Mouse (Mus musculus): ENCODE results near the gene Kif1c.

Gene Kif1c

DNA sequence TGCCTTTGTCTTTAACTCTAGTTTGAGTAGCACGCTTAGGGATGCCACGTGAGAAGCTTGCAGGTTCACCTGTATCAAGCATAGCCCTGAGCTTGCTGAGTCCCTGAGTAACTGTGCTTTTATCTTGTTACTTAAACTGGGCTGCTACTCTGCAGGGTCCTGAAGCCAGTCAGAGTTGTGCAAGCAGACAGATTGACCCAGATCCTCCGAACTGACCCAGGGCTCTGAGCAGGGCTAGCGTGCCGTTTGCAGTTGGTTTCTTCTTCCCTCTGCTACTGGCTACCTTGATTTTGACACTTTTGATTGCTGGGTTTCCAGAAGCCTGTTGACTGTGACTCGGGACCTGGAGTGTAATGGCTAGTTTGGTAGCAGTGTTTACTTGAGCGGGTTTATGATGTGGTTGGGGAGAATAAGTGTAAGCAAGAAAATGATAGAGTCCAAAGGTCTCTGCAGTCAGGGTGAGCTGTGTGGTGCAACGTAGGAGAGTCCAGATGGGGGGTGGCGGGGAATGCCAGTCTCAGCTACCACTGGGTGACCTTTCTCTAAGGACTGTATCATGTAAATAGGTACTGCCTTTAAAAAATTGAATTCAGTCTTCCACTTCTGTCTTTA, 30.2 kb downstream of the Kif1c start:
- in situ Hi-C loops (cut with MboI, MseI) = no loop called here

GRCm38 (mm10) chr11:70731178-70731577, 30.8 kb downstream of the Kif1c start:
- in situ Hi-C loops (cut with MboI, MseI) = no loop called here

GRCm38 (mm10) chr11:70733256-70733655, 32.9 kb downstream of the Kif1c start:
- in situ Hi-C loops (cut with MboI, MseI) = no loop called here

DNA sequence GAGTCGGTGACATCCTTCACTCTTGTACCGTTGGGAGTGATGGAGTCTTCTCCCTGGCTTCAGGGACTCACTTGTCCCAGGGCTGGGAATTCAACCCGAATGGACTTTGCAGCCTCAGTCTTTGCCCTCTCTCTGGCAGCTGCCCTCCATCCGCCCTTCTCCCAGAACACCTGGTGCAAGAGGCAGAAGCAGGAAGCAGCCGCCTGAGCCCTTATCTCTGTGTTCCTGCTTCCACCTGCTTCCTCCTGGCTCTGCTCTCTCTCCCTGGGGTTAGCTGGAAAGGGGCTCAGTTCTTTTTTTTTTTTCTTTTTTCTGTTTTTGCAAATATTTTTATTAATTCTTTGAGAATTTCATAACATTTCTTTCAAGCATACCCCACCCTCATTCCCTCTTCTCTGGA, 37.4 kb downstream of the Kif1c start:
- in situ Hi-C loops (cut with MboI, MseI) = no loop called here

- in situ Hi-C loops (cut with MboI, MseI) = no loop called here
Observed at GRCm38 (mm10) chr11:70741603-70742002, 41.3 kb downstream of the Kif1c start.

GRCm38 (mm10) chr11:70742117-70742516, 41.8 kb downstream of the Kif1c start:
- in situ Hi-C loops (cut with MboI, MseI) = no loop called here

GRCm38 (mm10) chr11:70742581-70743459, 42.5 kb downstream of the Kif1c start:
- in situ Hi-C loops (cut with MboI, MseI) = no loop called here

GRCm38 (mm10) chr11:70745636-70746035, 45.3 kb downstream of the Kif1c start:
- in situ Hi-C loops (cut with MboI, MseI) = no loop called here

DNA sequence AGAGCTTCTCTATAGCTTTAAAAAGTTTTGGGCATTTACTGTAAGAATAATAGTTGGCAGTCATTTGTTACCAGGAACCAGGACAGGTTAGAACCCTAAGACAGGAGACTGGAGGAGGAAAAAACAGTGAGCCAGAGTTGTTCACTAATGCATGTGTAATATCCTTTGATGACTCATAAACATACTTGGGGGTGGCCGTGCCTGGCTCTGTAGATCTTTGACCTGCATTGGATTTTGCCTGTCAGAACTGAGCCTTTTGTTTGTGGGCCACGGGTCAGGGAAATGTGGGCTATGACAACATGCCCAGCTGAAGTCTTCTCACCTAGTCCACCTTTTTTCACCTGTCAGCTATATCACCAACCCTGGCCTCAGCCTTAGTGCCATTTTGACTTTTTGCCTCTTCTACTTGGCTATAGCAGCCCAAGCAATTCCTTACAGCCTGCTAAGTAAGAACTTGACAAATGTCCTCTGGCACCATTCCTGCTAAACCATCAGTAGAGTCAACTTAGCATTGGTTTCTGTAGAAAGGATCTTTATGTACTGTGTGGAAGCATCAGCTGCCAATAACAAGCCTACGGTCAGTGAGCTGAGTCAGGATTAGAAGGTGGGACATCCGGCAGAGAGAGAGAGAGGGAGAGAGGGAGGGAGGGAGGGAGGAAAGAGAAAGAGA, 47.7 kb downstream of the Kif1c start:
- in situ Hi-C loops (cut with MboI, MseI) = no loop called here

- in situ Hi-C loops (cut with MboI, MseI) = loop anchor here (5.0 to 25.0 kb wide), 6 partner anchors 65 to 250 kb away; partner anchors contain the start of genes 4930544D05Rik (in 1 of the 2), Camta2 (in 1 of the 2), Chrne (in 1 of the 2) and Gp1ba (in 1 of the 2)
Observed at GRCm38 (mm10) chr11:70752337-70753017, 52.1 kb downstream of the Kif1c start.

DNA sequence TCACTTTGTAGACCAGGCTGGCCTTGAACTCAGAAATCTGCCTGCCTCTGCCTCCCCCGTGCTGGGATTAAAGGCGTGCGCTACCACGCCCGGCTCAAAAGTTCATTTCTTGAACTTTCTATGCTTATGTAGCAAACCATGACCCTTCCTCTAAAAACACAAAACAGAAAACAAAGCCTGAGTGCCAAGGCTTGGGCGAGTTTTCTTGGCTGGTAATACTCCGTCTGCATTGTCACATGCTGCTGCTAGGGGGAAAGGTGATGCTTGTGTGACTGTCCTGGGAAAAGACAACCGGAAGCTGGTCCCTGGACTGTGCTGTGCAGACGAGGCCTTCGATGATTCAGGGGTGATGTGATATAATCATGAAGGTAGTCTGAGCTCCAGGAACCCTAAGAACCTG, 52.8 kb downstream of the Kif1c start:
- in situ Hi-C loops (cut with MboI, MseI) = loop anchor here (5.0 to 25.0 kb wide), 6 partner anchors 66 to 251 kb away; partner anchors contain the start of genes 4930544D05Rik (in 1 of the 2), Camta2 (in 1 of the 2), Chrne (in 1 of the 2) and Gp1ba (in 1 of the 2)

DNA sequence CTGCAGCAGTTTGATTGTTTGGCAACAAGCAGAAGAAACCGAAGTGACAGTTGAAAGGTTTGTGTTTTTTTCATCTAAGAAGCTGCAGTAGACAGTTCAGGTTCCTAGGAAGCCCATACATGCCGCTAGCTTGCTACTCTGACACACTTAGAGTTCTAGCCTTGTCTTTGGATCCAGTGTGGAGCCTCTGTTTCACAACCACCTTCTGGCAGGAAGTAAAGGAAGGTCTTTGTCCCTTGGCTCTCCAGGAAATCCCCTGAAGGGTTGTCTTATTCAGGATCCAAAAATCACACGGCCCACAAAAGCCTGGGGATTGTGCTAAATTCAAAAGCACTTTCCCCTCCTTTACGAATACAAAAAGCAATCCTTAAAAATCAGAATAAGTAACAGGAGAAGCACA, 54.1 kb downstream of the Kif1c start:
- in situ Hi-C loops (cut with MboI, MseI) = loop anchor here (5.0 to 25.0 kb wide), 6 partner anchors 67 to 252 kb away; partner anchors contain the start of genes 4930544D05Rik (in 1 of the 2), Camta2 (in 1 of the 2), Chrne (in 1 of the 2) and Gp1ba (in 1 of the 2)

DNA sequence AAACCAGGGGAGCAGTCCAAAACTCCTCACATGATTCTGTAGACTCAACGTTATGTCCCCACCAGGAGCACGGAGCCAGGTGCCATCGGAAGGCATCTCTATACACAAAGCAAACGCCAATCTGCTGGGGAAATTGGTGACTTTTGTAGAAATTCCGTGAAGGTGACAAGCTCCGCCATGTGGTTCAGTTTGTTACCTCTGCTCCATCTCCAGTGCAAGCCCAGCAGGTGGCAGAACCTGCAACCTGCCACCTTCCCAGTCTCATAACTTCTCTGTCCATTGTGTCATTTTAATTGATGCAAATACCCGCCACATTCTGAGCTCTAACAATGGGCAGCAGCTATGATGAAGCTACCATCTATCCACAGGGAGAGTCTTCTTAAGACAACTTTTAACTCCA, 54.6 kb downstream of the Kif1c start:
- in situ Hi-C loops (cut with MboI, MseI) = loop anchor here (5.0 to 25.0 kb wide), 6 partner anchors 68 to 253 kb away; partner anchors contain the start of genes 4930544D05Rik (in 1 of the 2), Camta2 (in 1 of the 2), Chrne (in 1 of the 2) and Gp1ba (in 1 of the 2)

DNA sequence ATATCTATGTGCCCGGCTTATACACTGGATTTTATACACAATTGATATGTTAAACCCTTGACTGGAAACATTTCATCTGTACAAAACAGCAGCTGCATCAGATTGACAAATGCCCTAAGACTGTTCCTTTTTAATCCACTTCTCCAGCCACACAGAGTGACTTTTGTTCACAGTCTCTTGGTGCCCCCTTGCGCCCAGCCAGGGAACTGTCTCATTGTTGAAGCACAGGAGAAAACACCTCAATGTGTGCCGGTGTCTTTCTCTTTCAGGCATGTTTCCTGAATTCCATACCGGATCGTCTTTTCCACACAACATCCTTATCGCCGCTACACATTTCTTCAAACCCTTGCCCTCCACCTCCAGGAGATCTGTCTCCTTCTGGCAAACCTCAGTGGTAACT, 55.3 kb downstream of the Kif1c start:
- in situ Hi-C loops (cut with MboI, MseI) = loop anchor here (10.0 to 25.0 kb wide), 2 partner anchors 118 to 231 kb away; partner anchors contain the start of genes Gp1ba (in 1 of the 2), Psmb6 (in 1 of the 2), Rnf167 (in 1 of the 2) and Slc25a11 (in 1 of the 2)

DNA sequence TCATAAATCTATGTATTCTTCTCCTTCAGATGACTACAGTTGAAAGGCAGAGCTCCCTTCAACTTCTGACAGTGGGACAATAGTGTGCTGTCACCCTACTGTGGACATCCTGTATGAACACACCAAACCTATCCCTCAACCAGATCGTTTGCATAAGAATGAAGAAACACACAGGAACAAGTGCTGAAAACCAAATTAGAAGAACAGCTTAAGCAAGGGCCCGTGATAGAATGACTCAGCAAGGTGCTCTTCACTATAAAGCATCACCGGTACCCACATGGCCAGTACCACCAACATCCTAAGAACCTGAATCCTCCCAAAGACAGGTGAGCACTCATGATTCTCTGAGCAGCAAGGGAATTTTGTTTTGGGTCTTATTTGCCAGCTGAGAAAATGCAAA, 60.1 kb downstream of the Kif1c start:
- in situ Hi-C loops (cut with MboI, MseI) = loop anchor here in 1 of 2 experiments (25.0 kb wide), 1 partner anchor 123 kb away; the partner anchor contains the start of genes Gp1ba, Rnf167 and Slc25a11

DNA sequence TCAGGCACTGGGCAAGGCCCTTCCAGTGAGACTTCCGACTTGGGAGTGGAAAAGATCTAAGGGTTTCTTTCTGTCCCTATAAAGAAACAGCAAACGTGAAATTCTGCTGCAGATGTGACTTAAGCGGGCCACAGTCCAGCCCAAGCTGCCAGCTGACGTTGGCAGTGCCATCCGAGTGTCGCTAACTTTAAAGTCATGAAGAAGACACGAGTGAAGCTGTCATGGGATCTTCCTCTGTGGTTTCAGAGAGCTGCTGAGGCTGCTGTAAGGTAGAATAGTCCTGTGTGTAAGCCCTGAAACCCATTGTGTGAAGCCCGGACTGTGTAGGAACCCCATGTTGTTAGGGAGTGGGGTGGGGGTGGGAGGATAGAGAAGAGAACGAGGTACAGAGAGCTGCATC, 62.3 kb downstream of the Kif1c start:
- in situ Hi-C loops (cut with MboI, MseI) = loop anchor here in 1 of 2 experiments (25.0 kb wide), 1 partner anchor 125 kb away; the partner anchor contains the start of genes Gp1ba, Rnf167 and Slc25a11

- in situ Hi-C loops (cut with MboI, MseI) = loop anchor here in 1 of 2 experiments (25.0 kb wide), 1 partner anchor 126 kb away; the partner anchor contains the start of genes Gp1ba, Rnf167 and Slc25a11
Observed at GRCm38 (mm10) chr11:70763582-70763935, 63.2 kb downstream of the Kif1c start.

DNA sequence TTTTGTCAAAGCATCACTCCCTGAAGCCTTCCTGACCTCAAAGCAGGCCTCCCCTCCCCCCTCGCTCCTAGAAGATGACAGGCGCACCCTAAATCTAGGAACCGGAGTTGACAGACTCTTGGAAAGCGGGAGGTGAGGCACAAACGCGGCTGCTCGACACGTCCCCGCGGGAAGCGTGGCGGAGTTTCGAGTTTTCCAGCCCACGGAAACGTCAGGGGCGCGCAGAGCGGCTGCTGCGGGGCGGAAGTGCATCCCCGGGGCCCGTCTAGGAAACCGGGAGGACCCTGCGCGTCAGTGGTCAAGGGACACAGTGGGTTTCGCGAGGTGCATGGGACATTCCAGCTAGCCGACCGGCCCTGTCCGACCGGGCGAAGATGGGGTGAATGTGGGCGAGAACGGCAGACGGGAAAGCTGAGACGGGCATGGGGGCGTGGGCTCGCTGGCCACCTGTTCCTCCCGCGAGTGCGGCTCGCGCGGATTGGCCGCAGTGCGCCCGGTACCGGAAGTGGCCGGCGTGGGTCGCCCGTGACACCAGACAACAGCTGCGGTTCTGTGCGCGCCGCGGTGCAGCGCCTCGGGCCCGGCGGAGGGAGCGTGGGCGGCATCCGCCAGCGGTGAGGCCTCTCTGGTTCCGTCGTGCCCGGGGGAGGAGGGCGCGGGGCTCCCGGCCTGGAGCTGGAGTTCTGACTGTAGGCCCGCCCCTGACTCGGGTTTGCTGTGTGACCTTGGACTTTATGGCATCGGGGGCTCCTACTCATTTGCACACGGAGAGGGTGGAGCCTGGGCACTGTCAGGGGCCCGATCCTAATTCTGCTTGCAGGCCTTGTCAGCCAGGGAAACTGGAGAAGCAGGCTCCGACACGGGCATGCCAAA, 63.8 kb downstream of the Kif1c start, which contains the start of gene Zfp3:
Zfp3 (plus strand) TSS at position 274 of the 873 bp plus-strand sequence.
- in situ Hi-C loops (cut with MboI, MseI) = loop anchor here in 1 of 2 experiments (25.0 kb wide), 1 partner anchor 127 kb away; the partner anchor contains the start of genes Gp1ba, Rnf167 and Slc25a11

DNA sequence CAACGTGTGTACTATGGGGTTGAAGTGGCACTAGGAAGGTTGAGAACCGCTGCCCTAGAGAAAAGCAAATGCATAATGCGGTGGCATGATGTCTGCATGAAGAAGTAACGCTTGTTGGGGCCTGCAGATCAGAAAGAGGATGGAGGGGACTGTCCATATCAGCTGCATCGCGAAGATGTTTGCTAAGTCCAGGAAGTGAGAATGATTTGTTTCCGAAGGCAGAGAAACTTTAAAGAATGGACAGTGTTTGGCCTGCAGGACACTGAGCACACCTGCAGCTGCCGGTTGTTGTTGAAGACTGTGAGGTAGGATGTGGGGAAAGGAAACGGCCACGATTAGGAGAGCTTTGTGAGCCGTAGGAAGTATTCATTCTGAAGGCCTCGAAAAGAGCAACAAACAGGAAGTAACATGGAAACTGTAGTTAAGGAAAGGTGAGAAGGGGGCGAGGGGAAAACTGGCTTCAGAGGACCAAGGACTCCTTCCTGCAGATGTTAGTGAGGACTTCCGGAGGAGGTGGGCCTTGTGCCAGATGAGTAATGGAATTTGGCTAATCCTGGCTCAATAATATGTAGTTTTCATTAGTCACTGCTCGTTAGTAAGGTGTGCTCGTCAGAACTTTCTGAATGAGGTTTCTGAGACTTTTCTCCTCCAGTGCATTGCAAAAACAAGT, 65.6 kb downstream of the Kif1c start:
- in situ Hi-C loops (cut with MboI, MseI) = loop anchor here in 1 of 2 experiments (25.0 kb wide), 1 partner anchor 129 kb away; the partner anchor contains the start of genes Gp1ba, Rnf167 and Slc25a11
